Mouse (Mus musculus) olfactory bulb, adult 2 months (tissue): ENCODE measurements around the gene Bcor. TPM values are rescaled to one million over a fixed set of nuclear protein-coding genes. Genes with fewer than 3 reads are reported as not detected.

Experiments used
- H3K27ac ChIP-seq: fragments of 200-500 bp; 2 replicates; pipeline ENCODE4 v1.5.1; 2012; ENCODE audit warnings: low read depth, low read length; ENCODE audit not compliant: insufficient read depth
- H3K4me1 ChIP-seq: fragments of 200-500 bp; 2 replicates; pipeline ENCODE4 v1.6.1; 2012; ENCODE audit warnings: low read length; ENCODE audit not compliant: control insufficient read depth, insufficient read depth
- H3K4me3 ChIP-seq: fragments of 200-500 bp; 2 replicates; pipeline ENCODE4 v1.5.1; 2012; ENCODE audit warnings: mild to moderate bottlenecking, low read depth, low read length, moderate library complexity; ENCODE audit not compliant: insufficient read depth
- CTCF ChIP-seq: fragments of 200-500 bp; IDR thresholded peaks from 2 replicates; pipeline ENCODE4 v1.5.1; 2012; ENCODE audit warnings: low read depth, mild to moderate bottlenecking, low read length, moderate library complexity; ENCODE audit not compliant: insufficient read depth
- POLR2A ChIP-seq: fragments of 200-500 bp; IDR thresholded peaks from 2 replicates; pipeline ENCODE4 v1.6.1; 2012; ENCODE audit warnings: mild to moderate bottlenecking, low read depth, low read length, moderate library complexity; ENCODE audit not compliant: insufficient read depth
- WGBS: fragments of 180-500 bp; shearing (Covaris S2); methylation state at CpG from one replicate; pipeline ENCODE4 v1.1.7; 2018; 5-methylcytosine and 5-hydroxymethylcytosine counted together
- polyA plus RNA-seq: library from polyadenylated mRNA; stranded (reverse); fragments of >200 nt; gene quantifications from 2 replicates; pipeline ENCODE4 v1.2.4, GENCODE M21; 2012; ENCODE audit warnings: low replicate concordance; ENCODE audit not compliant: missing spikeins, insufficient read depth, insufficient read length

The Bcor gene
- polyA plus RNA-seq, 1 experiment, result not detected

- Histone ChIP-seq H3K4me1 (peaks cover 24% of the 10 kb centered on the region), H3K4me3 (peak overlapping the region; percentile 50), H3K27ac (peak overlapping the region; percentile 70)
- WGBS, result 1% methylated on average over 38 of the region's 47 CpGs
- no peak for TF ChIP-seq POLR2A
- TF ChIP-seq CTCF, result no peak
Measured at GRCm38 (mm10) chrX:12090871-12091404, 69.2 kb downstream of the Bcor start.

GRCm38 (mm10) chrX:12090151-12090870 lies 69.8 kb downstream of the Bcor start:
- Histone ChIP-seq H3K4me1 (peaks cover 24% of the 10 kb centered on the region), H3K27ac (peak overlapping the region; percentile 38; the same call in 1 of the 2 replicates), H3K4me3 (no peak overlapping the region)
- TF ChIP-seq CTCF (no peak), POLR2A (no peak)
- 25% methylated on average over 37 of the region's 37 CpGs for WGBS

GRCm38 (mm10) chrX:12089353-12090081 lies 70.6 kb downstream of the Bcor start:
- Histone ChIP-seq H3K4me3 (no peak overlapping the region), H3K27ac (peak overlapping the region; percentile 84; the same call in 1 of the 2 replicates), H3K4me1 (peaks cover 24% of the 10 kb centered on the region)
- TF ChIP-seq CTCF (no peak), POLR2A (no peak)
- WGBS, result 7% methylated on average over 46 of the region's 52 CpGs

- peak overlapping the region; percentile 53 for H3K4me3 ChIP-seq
Measured at GRCm38 (mm10) chrX:12089027-12089340, 71.2 kb downstream of the Bcor start.

GRCm38 (mm10) chrX:12088301-12089026 lies 71.7 kb downstream of the Bcor start:
- no peak for TF ChIP-seq CTCF
- no peak for TF ChIP-seq POLR2A
- H3K4me1 ChIP-seq, result peaks cover 24% of the 10 kb centered on the region
- peak overlapping the region; percentile 53 for H3K4me3 ChIP-seq
- H3K27ac ChIP-seq, result peak overlapping the region; percentile 84
- WGBS, result 5% methylated on average over 54 of the region's 72 CpGs

More at GRCm38 (mm10) chrX:12089027-12089340, 71.2 kb downstream of the Bcor start:
- WGBS, result 12% methylated on average over 13 of the region's 13 CpGs
- peak overlapping the region; percentile 84 for H3K27ac ChIP-seq
- TF ChIP-seq POLR2A (no peak), CTCF (no peak)
- peaks cover 24% of the 10 kb centered on the region for H3K4me1 ChIP-seq

- no peak for TF ChIP-seq CTCF
- no peak for TF ChIP-seq POLR2A
- Histone ChIP-seq H3K4me1 (peaks cover 24% of the 10 kb centered on the region), H3K27ac (peak overlapping the region; percentile 68), H3K4me3 (peak overlapping the region; percentile 53)
- 4% methylated on average over 55 of the region's 55 CpGs for WGBS
Measured at GRCm38 (mm10) chrX:12087511-12088300, 72.4 kb downstream of the Bcor start.

GRCm38 (mm10) chrX:12086674-12087510 lies 73.3 kb downstream of the Bcor start:
- Histone ChIP-seq H3K4me3 (peak overlapping the region; percentile 53), H3K27ac (peak overlapping the region; percentile 21; the same call in 1 of the 2 replicates), H3K4me1 (peaks cover 23% of the 10 kb centered on the region)
- peak; percentile 21; the same call in 1 of the 2 replicates for TF ChIP-seq POLR2A
- TF ChIP-seq CTCF, result no peak
- 5% methylated on average over 70 of the region's 70 CpGs for whole genome bisulfite sequencing

GRCm38 (mm10) chrX:12085949-12086348 lies 74.2 kb downstream of the Bcor start:
- 77% methylated on average over 10 of the region's 10 CpGs for WGBS
- no peak overlapping the region for H3K27ac ChIP-seq
- TF ChIP-seq CTCF, result no peak
- no peak for TF ChIP-seq POLR2A
- H3K4me1 ChIP-seq, result peaks cover 29% of the 10 kb centered on the region
- H3K4me3 ChIP-seq, result no peak overlapping the region
